Mouse (Mus musculus) erythroblast, embryonic 14.5 days (primary cell): Measurements from ENCODE around the gene Ndufa13.

Experiments used
- GATA1 ChIP-seq: IDR thresholded peaks from 2 replicates; pipeline ENCODE4 v1.6.1; 2012; ENCODE audit warnings: low read length, inconsistent platforms, mixed read lengths
- TAL1 ChIP-seq: IDR thresholded peaks from 3 replicates; pipeline ENCODE4 v1.6.1; 2012; ENCODE audit warnings: low read length, inconsistent platforms, mixed read lengths

DNA sequence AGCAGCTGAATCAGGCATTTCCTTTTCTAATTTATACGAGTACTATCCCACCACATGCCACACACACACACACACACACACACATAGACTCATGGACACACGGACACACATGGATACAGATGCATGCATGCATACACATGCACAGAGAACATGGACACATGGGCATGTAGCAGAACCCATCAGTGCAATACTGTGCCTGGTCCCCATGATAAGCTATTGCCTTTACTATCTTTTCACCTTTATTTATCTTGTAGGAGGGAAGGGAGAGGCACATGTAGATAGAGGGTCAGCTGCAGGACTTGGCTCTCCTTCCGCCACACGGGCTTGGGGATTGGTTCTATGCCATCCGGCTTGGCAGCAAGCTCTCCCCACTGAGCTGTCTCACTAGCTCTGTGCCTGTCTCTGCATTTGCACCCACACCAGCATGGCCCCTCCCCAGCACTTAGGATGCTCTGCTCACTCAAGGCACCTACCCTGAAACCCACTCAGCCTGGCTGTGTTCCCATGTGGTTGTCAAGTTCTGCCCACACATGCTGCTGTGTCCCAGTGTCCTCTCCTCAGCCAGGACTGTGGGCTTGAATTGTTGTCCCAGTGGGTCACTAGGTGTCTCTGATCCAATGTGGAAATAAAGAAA is 38.9 kb downstream of the Ndufa13 start:
- no peak for TF ChIP-seq GATA1
- TF ChIP-seq TAL1 = no peak
